Mouse (Mus musculus): ENCODE results near the gene Clhc1.
"Not testable (repeated sequence)": the region's sequence is repeated elsewhere in the genome, so short reads cannot be mapped to it uniquely, and the experiment has no call there.

Clhc1 gene

DNA sequence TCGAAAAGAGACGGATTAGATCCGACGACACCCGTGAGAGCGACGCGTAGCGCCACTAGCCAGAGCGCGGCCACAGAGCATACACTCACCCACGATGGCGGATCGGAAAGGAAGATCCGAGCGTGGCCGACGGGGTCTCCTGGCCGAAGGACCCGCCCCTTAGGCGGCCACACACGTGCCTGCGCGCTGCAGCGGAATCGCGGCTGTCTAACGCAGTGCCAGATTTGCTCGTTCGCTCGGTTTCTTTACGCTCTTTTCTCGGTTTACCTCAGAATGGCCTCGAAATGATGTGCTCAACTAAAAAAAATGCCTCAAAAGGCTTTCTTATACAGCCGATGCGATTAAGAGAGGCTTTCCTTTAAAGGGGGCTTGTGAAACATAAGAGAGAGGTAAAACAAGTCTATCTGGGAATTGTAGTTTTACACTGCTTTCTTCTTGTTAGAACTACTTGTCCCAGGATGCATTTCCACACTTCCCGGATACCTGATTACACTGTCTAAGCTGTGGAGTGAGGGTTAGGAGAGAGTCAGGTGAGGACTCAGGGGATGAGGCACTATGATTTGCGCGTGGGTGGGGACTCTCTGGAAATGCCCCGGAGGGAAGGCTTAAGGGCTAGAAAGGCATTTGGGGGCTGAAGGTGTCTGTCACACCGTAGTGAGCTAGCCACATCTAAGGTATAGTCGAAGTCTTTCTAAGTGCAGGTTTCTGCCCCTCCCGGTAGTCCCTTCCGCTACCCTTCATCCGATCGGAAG is at the start of gene Clhc1, which contains the start of gene Rps27a:
TSS of gene Clhc1 (plus strand) at position 199 of the 752 bp plus-strand sequence.
TSS of gene Rps27a (minus strand) at position 358 of the 752 bp plus-strand sequence.
- peak; percentile 99 for DNase-seq (ENCODE audit: low spot score in 2 of 2)

DNA sequence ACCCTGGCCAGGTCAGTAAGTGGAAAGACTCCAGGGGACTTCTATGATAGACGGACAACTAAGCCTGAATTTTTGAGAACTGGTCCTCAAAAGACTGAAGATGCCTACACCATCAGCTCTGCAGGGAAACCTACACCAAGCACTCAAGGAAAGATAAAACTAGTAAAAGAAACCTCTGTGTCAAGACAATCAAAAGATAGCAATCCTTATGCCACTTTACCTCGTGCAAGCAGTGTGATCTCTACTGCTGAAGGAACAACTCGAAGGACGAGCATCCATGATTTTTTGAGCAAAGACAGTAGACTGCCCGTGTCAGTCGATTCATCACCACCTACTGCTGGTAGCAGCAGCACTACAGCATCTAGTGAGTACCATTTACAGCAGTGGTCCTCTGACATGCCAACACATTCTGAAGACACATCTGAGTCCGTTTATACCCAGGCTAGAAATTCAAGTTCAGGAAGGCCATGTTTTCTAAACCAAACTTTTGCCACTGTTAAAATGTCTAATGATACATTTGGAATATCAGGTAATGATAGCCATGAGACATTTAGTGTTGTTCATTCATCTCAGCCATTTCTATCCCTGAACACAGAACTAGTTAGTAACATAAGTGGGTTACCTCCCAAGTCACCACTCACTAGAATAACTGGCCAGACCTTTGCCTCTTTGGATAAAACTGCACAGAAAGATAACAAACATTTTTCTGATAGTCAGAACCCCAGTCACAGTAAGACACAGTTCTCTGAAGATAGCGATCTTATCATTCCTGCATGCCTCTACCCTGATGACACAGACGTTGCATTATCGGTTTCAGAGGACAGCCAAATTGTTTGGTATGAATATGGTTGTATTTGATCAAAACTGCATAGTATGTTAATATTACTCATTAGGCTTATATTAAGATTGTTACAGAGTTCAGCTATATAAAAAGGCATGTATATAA is 43.5 kb upstream of the Clhc1 start:
- DNase-seq (ENCODE audit: low spot score in 2 of 2): no peak

DNA sequence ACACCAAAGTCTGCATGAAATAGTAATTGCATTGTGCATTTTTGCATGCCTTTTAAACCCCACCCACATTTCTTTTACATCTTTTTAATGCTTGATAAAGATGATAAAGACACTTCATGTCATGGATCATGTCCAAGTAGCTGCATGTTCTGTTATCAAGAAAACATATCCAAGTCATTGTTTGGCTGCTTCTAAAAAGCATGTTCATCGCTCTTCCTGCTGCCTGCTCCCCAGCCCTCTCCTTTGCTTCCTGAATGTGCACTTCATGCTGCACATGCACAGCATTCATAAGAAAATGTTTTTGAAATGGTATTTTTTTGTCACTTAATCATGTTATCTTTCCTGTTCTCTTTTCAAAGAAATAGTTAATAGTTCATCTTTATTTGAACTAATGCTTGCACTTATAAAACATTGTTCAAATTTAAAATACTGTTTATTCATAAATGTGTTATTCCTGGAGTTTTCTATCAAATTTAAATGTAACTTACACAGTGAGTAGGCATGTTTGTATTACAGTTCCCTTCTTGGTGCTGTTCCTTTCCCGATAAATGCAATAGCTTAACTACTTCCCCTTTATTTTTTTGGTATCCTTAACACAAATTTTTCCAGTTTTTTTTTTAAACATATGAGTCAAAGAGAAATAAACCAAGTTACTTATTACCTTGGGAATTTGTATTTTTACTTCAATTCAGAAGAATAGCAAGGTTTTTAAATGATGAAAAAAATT is 42.7 kb upstream of the Clhc1 start:
- DNase-seq (ENCODE audit: low spot score in 2 of 2): no peak

DNA sequence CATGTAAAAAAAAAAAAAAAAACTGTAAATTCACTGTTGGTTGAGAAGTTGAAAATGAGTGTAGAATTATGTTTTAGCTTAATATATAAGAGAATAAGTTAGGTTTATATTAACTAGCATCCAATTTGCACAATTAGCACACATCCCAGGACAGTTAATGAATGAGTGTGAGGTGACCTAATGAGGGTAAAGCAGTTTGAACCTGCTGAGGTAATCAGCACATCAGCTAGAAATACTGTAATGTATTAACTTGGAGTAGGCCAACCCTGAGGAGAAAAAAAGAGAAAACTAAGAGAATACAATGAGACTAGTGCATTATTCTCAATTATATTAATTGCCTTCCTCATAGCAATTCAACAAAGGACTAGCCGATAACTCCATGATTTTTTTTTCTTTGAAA is 38.3 kb upstream of the Clhc1 start:
- DNase-seq (ENCODE audit: low spot score in 2 of 2): no peak

- no peak for DNase-seq (ENCODE audit: low spot score in 2 of 2)
Measured at GRCm38 (mm10) chr11:29512818-29513535, 34.8 kb upstream of the Clhc1 start.

DNA sequence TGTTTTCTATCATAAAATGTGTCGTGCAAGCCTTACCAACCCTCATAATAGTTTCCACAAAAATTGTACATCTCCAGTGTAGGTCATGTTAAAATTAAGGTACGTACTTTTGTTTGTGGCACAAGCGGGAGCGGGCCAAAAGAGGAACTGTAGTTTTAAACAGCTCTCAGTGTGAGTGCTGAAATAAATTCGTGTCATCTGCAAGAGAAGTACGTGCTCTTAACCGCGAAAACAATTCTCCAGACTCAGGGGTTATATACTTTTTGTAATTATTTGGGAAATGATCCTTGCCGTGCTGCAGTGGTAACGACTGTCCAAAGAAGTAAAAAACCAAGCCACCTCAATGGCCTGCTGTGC is 33.4 kb upstream of the Clhc1 start:
- no peak for DNase-seq (ENCODE audit: low spot score in 2 of 2)

- peak; percentile 84 to 96 for DNase-seq (ENCODE audit: low spot score in 2 of 2)
Measured at GRCm38 (mm10) chr11:29514682-29515412, 32.9 kb upstream of the Clhc1 start, which contains the start of gene Prorsd1. TSS of gene Prorsd1 (minus strand) at chr11:29515033.

DNA sequence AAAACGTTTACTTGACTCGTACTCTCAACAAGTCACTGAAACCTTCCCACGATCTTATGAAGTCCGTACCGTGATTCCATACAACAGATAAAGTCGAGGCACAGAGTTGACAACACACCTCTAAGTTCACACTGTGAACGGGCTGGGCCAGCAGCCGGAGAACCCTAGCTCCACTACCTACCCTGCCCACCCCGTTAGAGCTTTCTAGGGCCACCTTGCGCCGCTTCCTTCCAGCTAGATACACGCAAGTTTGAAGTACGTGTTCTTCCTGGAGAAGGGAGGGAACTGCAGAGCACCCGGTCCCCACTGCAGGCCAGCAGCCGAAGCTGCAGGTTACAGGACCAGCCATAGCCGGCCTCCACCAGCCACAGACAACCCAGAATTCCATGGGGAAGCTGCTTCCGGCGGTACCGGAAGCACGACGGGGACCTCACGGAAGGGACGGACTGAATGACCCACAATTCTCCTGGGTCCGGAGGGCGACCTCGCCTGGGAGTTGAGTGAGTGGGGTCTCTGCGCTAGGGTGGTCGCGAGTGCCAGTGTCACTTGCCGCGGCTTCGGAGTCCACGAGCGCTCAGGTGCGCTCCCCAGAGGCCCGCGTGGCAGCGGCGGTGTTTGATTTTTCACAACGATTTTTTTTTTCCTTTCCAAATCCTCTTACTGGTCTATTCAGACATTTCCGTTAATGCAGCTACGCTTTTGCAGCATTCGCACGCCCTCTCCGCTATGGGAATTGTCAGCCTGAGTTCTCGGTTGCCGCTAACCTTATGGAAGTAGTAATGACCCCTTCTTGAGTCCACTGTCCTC is 21.6 kb upstream of the Clhc1 start, which contains the start of gene Mtif2:
TSS of gene Mtif2 (plus strand) at position 421 of the 807 bp plus-strand sequence.
- peak; percentile 72 to 78 for DNase-seq (ENCODE audit: low spot score in 2 of 2)

GRCm38 (mm10) chr11:29538201-29538600 is 9.5 kb upstream of the Clhc1 start:
- DNase-seq (ENCODE audit: low spot score in 2 of 2): no peak

GRCm38 (mm10) chr11:29544225-29544945 is 3.4 kb upstream of the Clhc1 start:
- DNase-seq (ENCODE audit: low spot score in 2 of 2): no peak

DNA sequence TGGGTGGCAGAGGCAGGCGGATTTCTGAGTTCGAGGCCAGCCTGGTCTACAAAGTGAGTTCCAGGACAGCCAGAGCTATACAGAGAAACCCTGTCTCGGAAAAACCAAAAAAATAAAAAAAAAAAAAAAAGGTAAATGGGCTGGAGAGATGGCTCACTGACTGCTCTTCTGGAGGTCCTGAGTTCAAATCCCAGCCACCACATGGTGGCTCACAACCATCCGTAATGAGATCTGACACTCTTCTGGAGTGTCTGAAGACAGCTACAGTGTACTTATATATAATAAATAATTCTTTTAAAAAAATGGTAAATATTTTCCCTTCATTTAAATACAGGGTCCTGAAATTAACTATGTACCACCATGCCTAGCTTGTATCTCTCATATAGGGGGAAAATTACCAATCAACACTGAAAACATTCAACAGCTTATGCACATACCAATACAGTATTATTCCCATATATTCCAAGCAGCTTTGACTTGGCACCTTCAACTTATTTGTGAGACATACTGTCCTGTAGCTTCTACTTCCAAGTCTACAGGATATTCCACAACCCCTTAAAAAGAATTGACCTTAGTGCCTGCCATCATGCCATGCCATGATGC is 2.5 kb upstream of the Clhc1 start:
- not testable (repeated sequence) for DNase-seq (ENCODE audit: low spot score in 2 of 2)

DNA sequence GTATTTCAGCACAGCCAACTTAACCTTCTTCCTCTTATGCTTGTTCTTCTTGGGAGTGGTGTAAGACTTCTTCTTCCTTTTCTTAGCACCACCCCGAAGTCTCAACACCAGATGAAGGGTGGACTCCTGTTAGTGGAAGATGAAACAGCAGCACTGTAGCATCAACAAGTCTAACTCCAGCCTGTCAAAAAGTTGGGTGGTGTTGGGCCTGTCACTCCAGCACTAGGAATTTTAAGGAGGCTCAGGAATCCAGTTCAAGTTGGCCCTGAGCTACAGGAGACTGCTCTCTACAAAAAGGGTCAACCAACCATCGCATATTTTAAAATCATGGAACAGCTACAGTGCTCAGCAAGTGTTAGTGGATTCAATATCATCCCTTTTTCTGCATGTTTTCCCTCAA is 1.5 kb upstream of the Clhc1 start:
- not testable (repeated sequence) for DNase-seq (ENCODE audit: low spot score in 2 of 2)

- DNase-seq (ENCODE audit: low spot score in 2 of 2): no peak
Measured at GRCm38 (mm10) chr11:29546762-29547161, 988 bp upstream of the Clhc1 start.

- DNase-seq (ENCODE audit: low spot score in 2 of 2): no peak
Measured at GRCm38 (mm10) chr11:29547249-29547751, 450 bp upstream of the Clhc1 start.

GRCm38 (mm10) chr11:29548504-29549424 is 1.0 kb downstream of the Clhc1 start:
- peak; percentile 16 to 24 for DNase-seq (ENCODE audit: low spot score in 2 of 2)

DNA sequence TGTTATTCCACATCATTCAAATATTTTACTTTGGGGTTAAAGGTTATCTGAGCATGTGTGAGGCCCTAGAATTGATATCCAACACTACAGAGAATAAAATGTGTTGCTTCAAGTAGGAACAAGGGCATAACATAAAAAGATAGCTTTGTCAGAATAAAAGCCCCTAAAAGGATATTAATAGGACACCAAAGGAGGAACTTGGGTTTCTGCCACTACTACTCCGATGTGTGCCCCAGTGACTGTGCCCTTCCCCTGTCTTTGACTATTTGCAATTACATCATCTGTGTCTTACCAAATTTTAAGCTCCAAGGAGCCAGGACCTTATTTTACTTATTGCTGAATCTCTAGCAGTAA is 1.7 kb downstream of the Clhc1 start:
- DNase-seq (ENCODE audit: low spot score in 2 of 2): no peak

- no peak for DNase-seq (ENCODE audit: low spot score in 2 of 2)
Measured at GRCm38 (mm10) chr11:29560452-29560851, 12.7 kb downstream of the Clhc1 start.
